Mouse (Mus musculus): ENCODE measurements at regions not wholly inside any gene's neighbourhood (a gene's known extent, or its start where the extent isn't known, plus 50 kb on each side); places are given as distances from the start of the nearest gene placed in this dataset.

DNA sequence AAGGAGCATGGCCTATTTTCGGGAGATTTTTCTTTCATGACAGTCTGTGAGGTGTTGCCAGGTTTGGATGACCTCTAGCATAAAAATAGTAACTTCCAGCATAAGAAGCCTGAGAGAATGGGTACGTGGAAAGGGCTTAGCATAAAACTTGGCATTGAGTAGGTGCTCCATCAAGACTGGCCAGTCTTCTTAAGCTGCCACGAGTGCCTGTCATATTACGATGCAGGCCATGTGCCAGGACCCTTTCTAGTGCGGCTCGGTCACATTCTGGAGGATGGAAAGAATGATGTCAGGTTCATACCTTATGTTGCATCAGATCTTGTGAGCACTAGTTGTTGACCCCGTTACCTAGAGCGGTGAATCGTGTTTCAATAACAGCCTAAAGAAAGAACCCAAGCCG lies 311.0 kb downstream of the Ttll7 start:
- DNase-seq (ENCODE audit: low spot score) (no peak), ATAC-seq (ENCODE audit: insufficient read depth, low read depth) (no peak)
- Histone ChIP-seq H3K4me2 (ENCODE audit: low read depth, low read length) (no peak overlapping the region), H3K9ac (replicated peaks; ENCODE audit: low read depth, low read length) (no peak overlapping the region), H3K36me3 (replicated peaks; ENCODE audit: control insufficient read depth, insufficient read depth, low read length) (no peaks in the 10 kb centered on the region), H3K27me3 (ENCODE audit: control insufficient read depth, insufficient read depth, low read length) (no peaks in the 10 kb centered on the region), H3K4me3 (ENCODE audit: low read depth, low read length) (no peak overlapping the region), H3K9me3 (replicated peaks; ENCODE audit: control insufficient read depth, low read length) (no peaks in the 10 kb centered on the region), H3K27ac (ENCODE audit: low read depth) (no peak overlapping the region), H3K4me1 (ENCODE audit: control insufficient read depth, insufficient read depth) (peaks cover 7% of the 10 kb centered on the region; the same call in 1 of the 2 replicates)
- 48% methylated on average over 10 of the region's 10 CpGs for WGBS
- TF ChIP-seq EP300 (IDR thresholded peaks at IDR 0.05; ENCODE audit: low read depth) = no peak

DNA sequence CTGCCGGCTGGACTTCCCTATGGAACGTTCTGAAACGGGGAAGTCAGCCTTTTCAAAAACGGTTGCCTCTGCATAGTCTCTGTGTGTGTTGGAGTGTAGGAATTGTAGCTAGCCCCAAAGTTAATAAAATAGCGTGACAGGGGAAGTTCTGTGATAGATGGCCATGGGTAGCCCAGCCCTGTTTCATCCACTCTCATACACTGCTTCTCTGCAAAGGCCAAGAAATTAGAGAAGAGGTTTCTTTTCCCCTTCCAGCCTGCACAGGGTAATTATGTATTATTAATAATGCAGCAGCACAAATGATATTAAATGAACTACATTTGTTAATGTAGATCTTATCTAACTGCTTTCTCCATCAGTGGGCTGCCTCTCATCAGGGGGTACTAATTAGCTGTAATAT lies 311.4 kb downstream of the Ttll7 start:
- ATAC-seq (ENCODE audit: insufficient read depth, low read depth) (no peak), DNase-seq (ENCODE audit: low spot score) (no peak)
- Histone ChIP-seq H3K4me2 (ENCODE audit: low read depth, low read length) (no peak overlapping the region), H3K4me3 (ENCODE audit: low read depth, low read length) (no peak overlapping the region), H3K9me3 (replicated peaks; ENCODE audit: control insufficient read depth, low read length) (no peaks in the 10 kb centered on the region), H3K27ac (ENCODE audit: low read depth) (no peak overlapping the region), H3K4me1 (ENCODE audit: control insufficient read depth, insufficient read depth) (peaks cover 7% of the 10 kb centered on the region; the same call in 1 of the 2 replicates), H3K36me3 (replicated peaks; ENCODE audit: control insufficient read depth, insufficient read depth, low read length) (no peaks in the 10 kb centered on the region), H3K27me3 (ENCODE audit: control insufficient read depth, insufficient read depth, low read length) (no peaks in the 10 kb centered on the region), H3K9ac (replicated peaks; ENCODE audit: low read depth, low read length) (no peak overlapping the region)
- no peak for TF ChIP-seq EP300 (IDR thresholded peaks at IDR 0.05; ENCODE audit: low read depth)
- TF ChIP-seq CTCF (IDR thresholded peaks at IDR 0.05; ENCODE audit: low read depth) = no peak
- WGBS = 65% methylated on average over 5 of the region's 5 CpGs

DNA sequence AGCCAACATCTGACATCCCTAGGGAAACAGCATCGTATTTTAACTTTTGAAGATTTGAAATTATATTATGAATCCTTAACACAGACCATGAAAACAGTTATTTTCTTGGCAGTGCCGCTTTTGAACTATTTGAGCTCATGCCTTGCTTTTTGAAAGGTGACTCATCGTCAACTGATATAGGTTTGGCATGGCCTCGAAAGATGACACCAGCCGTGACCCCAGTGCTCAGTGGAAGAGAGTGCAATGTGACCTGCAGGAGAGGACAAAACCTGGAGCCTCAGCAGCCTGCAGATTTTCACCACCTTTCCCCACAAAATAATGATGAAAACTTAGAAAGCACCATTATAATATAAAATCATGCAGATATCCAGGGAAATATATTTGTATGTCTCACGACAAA lies 312.8 kb downstream of the Ttll7 start:
- H3K4me1 ChIP-seq (ENCODE audit: control insufficient read depth, insufficient read depth) = peaks cover 7% of the 10 kb centered on the region; the same call in 1 of the 2 replicates

GRCm38 (mm10) chr3:147166555-147166954 lies 314.4 kb downstream of the Ttll7 start:
- WGBS = 69% methylated on average over 5 of the region's 5 CpGs
- H3K4me2 ChIP-seq (ENCODE audit: low read depth, low read length) = no peak overlapping the region
- TF ChIP-seq CTCF (IDR thresholded peaks at IDR 0.05; ENCODE audit: low read depth) (no peak), EP300 (IDR thresholded peaks at IDR 0.05; ENCODE audit: low read depth) (no peak)
- no peaks in the 10 kb centered on the region for H3K9me3 ChIP-seq (replicated peaks; ENCODE audit: control insufficient read depth, low read length)
- H3K4me1 ChIP-seq (ENCODE audit: control insufficient read depth, insufficient read depth) = peaks cover 7% of the 10 kb centered on the region; the same call in 1 of the 2 replicates
- H3K4me3 ChIP-seq (ENCODE audit: low read depth, low read length) = no peak overlapping the region
- no peaks in the 10 kb centered on the region for H3K36me3 ChIP-seq (replicated peaks; ENCODE audit: control insufficient read depth, insufficient read depth, low read length)
- no peak for ATAC-seq (ENCODE audit: insufficient read depth, low read depth)
- H3K9ac ChIP-seq (replicated peaks; ENCODE audit: low read depth, low read length) = no peak overlapping the region
- no peak overlapping the region for H3K27ac ChIP-seq (ENCODE audit: low read depth)
- no peak for DNase-seq (ENCODE audit: low spot score)
- no peaks in the 10 kb centered on the region for H3K27me3 ChIP-seq (ENCODE audit: control insufficient read depth, insufficient read depth, low read length)

More for the DNA sequence above, 312.8 kb downstream of the Ttll7 start:
- no peak overlapping the region for H3K4me3 ChIP-seq (ENCODE audit: low read depth, low read length)
- no peak overlapping the region for H3K9ac ChIP-seq (replicated peaks; ENCODE audit: low read depth, low read length)
- no peak overlapping the region for H3K4me2 ChIP-seq (ENCODE audit: low read depth, low read length)
- H3K27ac ChIP-seq (ENCODE audit: low read depth) = no peak overlapping the region
- no peak for DNase-seq (ENCODE audit: low spot score)
- no peaks in the 10 kb centered on the region for H3K27me3 ChIP-seq (ENCODE audit: control insufficient read depth, insufficient read depth, low read length)
- no peaks in the 10 kb centered on the region for H3K9me3 ChIP-seq (replicated peaks; ENCODE audit: control insufficient read depth, low read length)
- TF ChIP-seq EP300 (IDR thresholded peaks at IDR 0.05; ENCODE audit: low read depth) = no peak
- TF ChIP-seq CTCF (IDR thresholded peaks at IDR 0.05; ENCODE audit: low read depth) = no peak
- H3K36me3 ChIP-seq (replicated peaks; ENCODE audit: control insufficient read depth, insufficient read depth, low read length) = no peaks in the 10 kb centered on the region
- ATAC-seq (ENCODE audit: insufficient read depth, low read depth) = no peak
- 79% methylated on average over 6 of the region's 6 CpGs for WGBS

GRCm38 (mm10) chr3:147169215-147169614 lies 317.0 kb downstream of the Ttll7 start:
- no peaks in the 10 kb centered on the region for H3K4me1 ChIP-seq (ENCODE audit: control insufficient read depth, insufficient read depth)
- H3K4me3 ChIP-seq (ENCODE audit: low read depth, low read length) = no peak overlapping the region
- no peak for TF ChIP-seq EP300 (IDR thresholded peaks at IDR 0.05; ENCODE audit: low read depth)
- no peak for TF ChIP-seq CTCF (IDR thresholded peaks at IDR 0.05; ENCODE audit: low read depth)
- no peaks in the 10 kb centered on the region for H3K27me3 ChIP-seq (ENCODE audit: control insufficient read depth, insufficient read depth, low read length)
- WGBS = 82% methylated on average over 2 of the region's 2 CpGs
- DNase-seq (ENCODE audit: low spot score) (no peak), ATAC-seq (ENCODE audit: insufficient read depth, low read depth) (no peak)
- no peaks in the 10 kb centered on the region for H3K9me3 ChIP-seq (replicated peaks; ENCODE audit: control insufficient read depth, low read length)
- no peak overlapping the region for H3K9ac ChIP-seq (replicated peaks; ENCODE audit: low read depth, low read length)
- H3K4me2 ChIP-seq (ENCODE audit: low read depth, low read length) = no peak overlapping the region
- no peaks in the 10 kb centered on the region for H3K36me3 ChIP-seq (replicated peaks; ENCODE audit: control insufficient read depth, insufficient read depth, low read length)
- no peak overlapping the region for H3K27ac ChIP-seq (ENCODE audit: low read depth)

DNA sequence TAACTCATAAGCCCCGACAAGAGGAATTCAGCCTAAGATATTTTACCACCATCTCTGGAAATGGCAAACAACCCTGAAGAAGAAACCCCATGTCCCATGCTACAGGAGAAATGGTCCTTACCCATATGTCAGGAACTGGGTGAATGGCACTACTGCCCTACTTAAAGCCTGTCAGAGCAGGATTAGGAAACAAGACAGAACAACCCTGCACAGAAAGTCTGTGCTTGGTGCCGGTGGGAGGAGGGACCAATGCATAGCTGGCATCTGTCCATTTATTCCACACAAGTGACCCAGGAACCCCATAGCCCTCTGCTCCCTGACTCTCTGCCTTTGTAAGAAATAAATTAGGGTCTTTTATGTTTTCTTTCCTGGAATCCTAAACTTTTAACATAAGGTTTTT lies 317.9 kb downstream of the Ttll7 start:
- no peak overlapping the region for H3K9ac ChIP-seq (replicated peaks; ENCODE audit: low read depth, low read length)
- no peaks in the 10 kb centered on the region for H3K27me3 ChIP-seq (ENCODE audit: control insufficient read depth, insufficient read depth, low read length)
- no peak overlapping the region for H3K27ac ChIP-seq (ENCODE audit: low read depth)
- H3K4me3 ChIP-seq (ENCODE audit: low read depth, low read length) = no peak overlapping the region
- H3K9me3 ChIP-seq (replicated peaks; ENCODE audit: control insufficient read depth, low read length) = no peaks in the 10 kb centered on the region
- H3K4me2 ChIP-seq (ENCODE audit: low read depth, low read length) = no peak overlapping the region
- no peaks in the 10 kb centered on the region for H3K36me3 ChIP-seq (replicated peaks; ENCODE audit: control insufficient read depth, insufficient read depth, low read length)
- H3K4me1 ChIP-seq (ENCODE audit: control insufficient read depth, insufficient read depth) = no peaks in the 10 kb centered on the region
- DNase-seq (ENCODE audit: low spot score) (no peak), ATAC-seq (ENCODE audit: insufficient read depth, low read depth) (no peak)
- no peak for TF ChIP-seq EP300 (IDR thresholded peaks at IDR 0.05; ENCODE audit: low read depth)
- TF ChIP-seq CTCF (IDR thresholded peaks at IDR 0.05; ENCODE audit: low read depth) = no peak
- 41% methylated on average over 2 of the region's 2 CpGs for WGBS
